Mouse (Mus musculus) embryonic facial prominence, embryonic 12.5 days (tissue): ENCODE results near the gene Ctnnd2. TPM values are rescaled to one million over a fixed set of nuclear protein-coding genes. Genes with fewer than 3 reads are reported as not detected.

Experiments used
- ATAC-seq: fragments of 200-750 bp; cut with Nextera tagmentation; 2 replicates; pipeline ENCODE4 v1.8.0; 2017; ENCODE audit not compliant: insufficient number of reproducible peaks, insufficient read depth, low FRiP score, low TSS enrichment
- H3K27ac ChIP-seq: fragments of 300-500 bp; sonication (generic); 2 replicates; pipeline ENCODE4 v1.5.1; 2016; ENCODE audit warnings: mild to moderate bottlenecking
- H3K27me3 ChIP-seq: fragments of 300-500 bp; sonication (generic); 2 replicates; pipeline ENCODE4 v1.6.1; 2016; ENCODE audit warnings: mild to moderate bottlenecking, moderate library complexity
- H3K36me3 ChIP-seq: fragments of 300-500 bp; sonication (generic); 2 replicates; pipeline ENCODE4 v1.6.1; 2016; ENCODE audit warnings: mild to moderate bottlenecking
- H3K4me1 ChIP-seq: fragments of 300-500 bp; sonication (generic); 2 replicates; pipeline ENCODE4 v1.6.1; 2016
- H3K4me2 ChIP-seq: fragments of 300-500 bp; sonication (generic); replicated peaks from 2 replicates; pipeline ENCODE4 v1.6.1; 2016; ENCODE audit warnings: mild to moderate bottlenecking, moderate library complexity
- H3K4me3 ChIP-seq: fragments of 300-500 bp; sonication (generic); 2 replicates; pipeline ENCODE4 v1.5.1; 2016; ENCODE audit warnings: mild to moderate bottlenecking
- H3K9ac ChIP-seq: fragments of 300-500 bp; sonication (generic); 2 replicates; pipeline ENCODE4 v1.6.1; 2016; ENCODE audit warnings: mild to moderate bottlenecking, moderate library complexity
- H3K9me3 ChIP-seq: fragments of 300-500 bp; sonication (generic); 2 replicates; pipeline ENCODE4 v1.6.1; 2016; ENCODE audit warnings: mild to moderate bottlenecking, moderate library complexity
- WGBS: fragments of 180-500 bp; shearing (Covaris S2); methylation state at CpG from one replicate; pipeline ENCODE4 v1.1.7; 2016; 5-methylcytosine and 5-hydroxymethylcytosine counted together
- polyA plus RNA-seq: library from polyadenylated mRNA; unstranded; fragments of >200 nt; fragmentation: Nextera tagmentation; extraction: Ambion mirVana; gene quantifications from 2 replicates; pipeline ENCODE4 v1.2.1, GENCODE M21; 2016

Gene Ctnnd2
- polyA plus RNA-seq, 1 experiment from 2014 or later = 13.5 TPM

DNA sequence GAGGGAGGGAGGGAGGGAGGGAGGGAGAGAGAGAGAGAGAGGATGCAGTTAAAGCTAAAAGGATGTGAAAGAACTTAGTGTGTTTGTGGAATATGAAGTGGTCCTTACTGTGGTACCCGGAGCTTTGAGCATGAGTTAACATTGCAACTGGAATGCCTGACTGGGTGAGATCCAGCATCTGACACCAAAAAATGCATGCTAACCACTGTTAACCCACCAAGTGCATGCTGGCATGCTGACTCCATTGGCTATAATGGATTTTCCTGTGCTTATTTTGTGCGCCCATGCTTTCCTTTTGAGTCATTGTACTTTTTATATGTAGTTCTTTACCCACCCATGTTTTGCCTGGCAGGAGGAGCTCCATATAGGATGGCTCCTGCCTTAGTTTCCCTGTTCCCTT is 383.4 kb downstream of the Ctnnd2 start:
- Histone ChIP-seq H3K9me3 (no peaks in the 10 kb centered on the region), H3K4me2 (no peak overlapping the region), H3K27me3 (no peaks in the 10 kb centered on the region), H3K4me3 (no peak overlapping the region), H3K9ac (no peak overlapping the region), H3K4me1 (no peaks in the 10 kb centered on the region), H3K27ac (no peak overlapping the region), H3K36me3 (no peaks in the 10 kb centered on the region)
- 96% methylated on average over 2 of the region's 2 CpGs for WGBS
- ATAC-seq = no peak

DNA sequence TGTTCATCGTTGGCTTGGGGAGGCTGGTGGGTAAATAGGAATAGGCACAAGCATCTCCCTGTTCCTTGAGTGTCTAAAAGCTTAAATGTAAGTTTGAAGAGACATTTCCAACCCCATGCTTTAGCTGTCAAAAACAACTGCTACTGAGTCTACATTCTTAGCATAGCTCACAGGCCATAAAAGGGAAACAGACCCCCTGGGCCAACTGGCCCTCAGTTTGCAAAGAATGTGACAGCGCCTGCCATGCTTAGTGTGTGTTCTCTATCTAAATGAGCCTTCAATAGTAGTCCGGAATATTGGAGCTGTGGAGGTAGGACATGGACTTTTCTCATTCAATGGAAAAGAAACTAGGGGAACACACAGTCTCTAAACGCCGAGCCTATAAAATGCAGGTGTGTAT is 390.0 kb downstream of the Ctnnd2 start:
- WGBS = 81% methylated on average over 5 of the region's 5 CpGs
- ATAC-seq = no peak
- Histone ChIP-seq H3K27me3 (no peaks in the 10 kb centered on the region), H3K9me3 (no peaks in the 10 kb centered on the region), H3K4me1 (no peaks in the 10 kb centered on the region), H3K9ac (no peak overlapping the region), H3K4me3 (no peak overlapping the region), H3K27ac (no peak overlapping the region), H3K36me3 (no peaks in the 10 kb centered on the region), H3K4me2 (no peak overlapping the region)

DNA sequence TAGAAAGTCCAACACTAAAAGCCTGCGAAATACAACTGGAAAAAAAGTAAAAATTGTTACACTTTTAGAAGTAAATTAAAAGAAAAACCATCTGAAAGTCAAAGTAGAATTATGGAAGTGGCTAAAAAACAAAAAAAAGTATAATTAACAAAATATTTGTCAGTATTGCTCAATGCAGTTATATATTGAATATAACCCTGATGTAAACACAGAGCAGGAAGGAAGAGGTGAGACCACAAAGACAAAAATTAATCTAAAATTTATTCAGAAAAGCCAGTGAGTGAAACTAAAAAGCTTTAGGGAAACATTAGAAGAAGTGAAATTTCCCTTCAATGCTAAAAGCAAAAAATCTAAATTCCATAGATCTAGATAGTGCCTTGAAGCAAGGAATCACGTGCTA is 392.2 kb downstream of the Ctnnd2 start:
- Histone ChIP-seq H3K27me3 (no peaks in the 10 kb centered on the region), H3K27ac (no peak overlapping the region), H3K9ac (no peak overlapping the region), H3K4me3 (no peak overlapping the region), H3K4me2 (no peak overlapping the region), H3K36me3 (no peaks in the 10 kb centered on the region), H3K9me3 (no peaks in the 10 kb centered on the region), H3K4me1 (no peaks in the 10 kb centered on the region)
- no peak for ATAC-seq
- WGBS = 79% methylated on average over 2 of the region's 2 CpGs

DNA sequence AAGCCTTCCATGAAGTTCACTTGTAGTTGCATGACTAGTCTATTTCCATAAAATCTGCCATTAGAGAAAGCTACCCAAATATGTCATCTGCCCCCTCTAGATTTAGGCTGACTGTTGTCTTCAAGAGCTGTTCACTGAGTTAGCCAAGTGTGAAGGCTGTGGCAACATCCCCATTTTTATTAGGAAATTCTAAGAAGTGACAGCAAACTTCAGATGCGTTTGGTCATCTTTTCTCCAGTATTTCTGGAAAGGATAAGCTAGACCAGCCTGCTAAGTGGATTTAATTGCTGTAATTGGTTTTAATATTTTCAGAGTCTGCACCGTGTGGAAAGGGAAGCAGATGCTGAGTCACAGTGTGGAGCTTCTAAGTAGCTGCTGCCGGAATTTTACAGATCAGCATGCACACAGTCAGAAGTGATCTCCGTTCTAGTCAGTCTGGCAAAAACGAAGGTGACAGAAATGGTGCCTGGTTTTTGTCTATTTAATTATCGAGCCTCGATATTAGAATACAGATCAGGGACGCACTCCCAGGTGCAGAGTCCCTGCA is 397.9 kb downstream of the Ctnnd2 start:
- no peak for ATAC-seq
- Histone ChIP-seq H3K9me3 (no peaks in the 10 kb centered on the region), H3K4me3 (no peak overlapping the region), H3K27me3 (no peaks in the 10 kb centered on the region), H3K4me1 (no peaks in the 10 kb centered on the region), H3K36me3 (no peaks in the 10 kb centered on the region), H3K9ac (no peak overlapping the region), H3K27ac (no peak overlapping the region), H3K4me2 (no peak overlapping the region)
- 64% methylated on average over 8 of the region's 8 CpGs for WGBS

DNA sequence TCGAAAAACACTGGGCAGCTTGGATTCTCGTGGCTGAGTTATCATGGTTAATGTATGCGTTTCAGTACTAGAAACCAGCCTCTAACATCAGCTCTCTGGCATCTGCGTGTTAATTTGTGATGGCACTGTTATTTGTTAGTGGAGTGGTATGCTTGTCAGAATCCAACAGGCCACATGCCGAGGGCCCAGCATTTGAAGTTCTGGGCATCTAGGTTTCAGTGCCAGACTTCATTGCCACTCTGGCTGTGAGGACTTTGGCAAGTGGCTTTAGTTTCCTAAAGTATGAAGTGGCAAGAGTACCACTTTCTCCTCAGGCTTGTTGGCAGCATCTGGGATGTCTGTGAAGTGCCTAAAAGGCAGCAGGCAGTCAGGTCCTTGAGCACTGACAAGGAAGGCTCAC is 415.1 kb downstream of the Ctnnd2 start:
- H3K36me3 ChIP-seq = no peaks in the 10 kb centered on the region
- no peak overlapping the region for H3K4me3 ChIP-seq
- no peaks in the 10 kb centered on the region for H3K9me3 ChIP-seq
- no peaks in the 10 kb centered on the region for H3K4me1 ChIP-seq
- no peak overlapping the region for H3K4me2 ChIP-seq
- no peaks in the 10 kb centered on the region for H3K27me3 ChIP-seq
- WGBS = 86% methylated on average over 5 of the region's 5 CpGs
- ATAC-seq = no peak
- H3K9ac ChIP-seq = no peak overlapping the region
- no peak overlapping the region for H3K27ac ChIP-seq

DNA sequence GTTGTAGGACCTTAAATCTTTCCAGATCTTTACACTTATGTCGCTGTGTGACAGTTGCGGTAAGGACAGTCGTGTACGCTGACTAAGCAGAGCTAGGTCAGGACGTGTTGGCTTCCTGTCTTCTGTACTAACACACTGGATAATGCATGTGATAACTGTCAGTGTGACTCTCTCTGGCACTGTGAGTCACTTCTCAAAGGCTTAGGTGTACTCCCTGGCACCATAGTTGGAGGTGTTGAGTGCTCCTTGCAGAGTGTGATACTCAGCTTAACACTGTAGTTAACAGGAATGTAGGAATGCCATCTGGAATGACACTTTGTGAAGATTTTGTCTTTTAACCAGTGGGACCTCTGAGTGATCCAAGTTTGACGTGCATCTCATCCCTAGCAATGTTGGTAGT is 418.5 kb downstream of the Ctnnd2 start:
- Histone ChIP-seq H3K9ac (no peak overlapping the region), H3K36me3 (no peaks in the 10 kb centered on the region), H3K9me3 (no peaks in the 10 kb centered on the region), H3K4me2 (no peak overlapping the region), H3K4me1 (no peaks in the 10 kb centered on the region), H3K27ac (no peak overlapping the region), H3K27me3 (no peaks in the 10 kb centered on the region), H3K4me3 (no peak overlapping the region)
- ATAC-seq = no peak
- 92% methylated on average over 6 of the region's 6 CpGs for WGBS

DNA sequence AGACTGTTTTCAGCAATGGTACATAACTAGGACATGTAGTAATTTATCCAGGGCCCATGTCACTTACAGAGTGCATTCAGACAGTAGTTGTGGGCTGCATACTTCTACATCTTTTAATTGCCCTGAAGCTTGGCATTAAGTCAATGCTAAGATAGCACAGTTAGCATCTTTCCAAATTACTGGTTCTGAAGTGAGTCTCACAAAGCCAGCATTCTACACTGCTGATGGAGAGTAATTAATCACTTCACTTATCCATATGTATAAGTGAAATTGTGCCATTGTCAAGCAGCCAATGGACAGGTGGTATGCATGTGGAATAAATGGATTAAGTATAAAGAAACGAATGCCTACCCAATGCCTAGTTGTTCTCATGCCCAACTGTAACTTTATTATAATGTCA is 423.1 kb downstream of the Ctnnd2 start:
- Histone ChIP-seq H3K9ac (no peak overlapping the region), H3K9me3 (no peaks in the 10 kb centered on the region), H3K27ac (no peak overlapping the region), H3K4me3 (no peak overlapping the region), H3K4me1 (no peaks in the 10 kb centered on the region), H3K27me3 (no peaks in the 10 kb centered on the region), H3K4me2 (no peak overlapping the region), H3K36me3 (no peaks in the 10 kb centered on the region)
- 79% methylated on average over 1 of the region's 1 CpGs for WGBS
- ATAC-seq = no peak

DNA sequence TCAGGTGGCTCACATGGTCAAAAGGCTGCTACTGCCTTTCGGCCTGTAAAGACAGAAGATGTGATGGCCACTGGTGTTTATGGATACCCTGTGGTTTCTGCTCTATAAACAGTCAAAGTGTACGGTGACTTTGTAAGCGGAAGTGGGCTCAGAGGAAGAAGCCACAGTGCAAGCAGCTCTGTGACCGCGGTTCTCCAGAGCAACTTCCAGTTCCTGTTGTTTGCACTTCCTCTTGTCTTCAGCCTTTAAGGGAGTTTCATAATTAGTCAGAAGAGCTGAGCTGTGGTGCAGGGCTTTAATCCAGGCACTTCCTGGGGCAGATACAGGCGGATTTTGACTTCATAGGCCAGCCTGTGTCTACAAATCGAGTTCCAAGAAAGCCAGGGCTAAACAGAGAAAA is 438.2 kb downstream of the Ctnnd2 start:
- no peak for ATAC-seq
- no peaks in the 10 kb centered on the region; the same call in 1 of the 2 replicates for H3K4me1 ChIP-seq

DNA sequence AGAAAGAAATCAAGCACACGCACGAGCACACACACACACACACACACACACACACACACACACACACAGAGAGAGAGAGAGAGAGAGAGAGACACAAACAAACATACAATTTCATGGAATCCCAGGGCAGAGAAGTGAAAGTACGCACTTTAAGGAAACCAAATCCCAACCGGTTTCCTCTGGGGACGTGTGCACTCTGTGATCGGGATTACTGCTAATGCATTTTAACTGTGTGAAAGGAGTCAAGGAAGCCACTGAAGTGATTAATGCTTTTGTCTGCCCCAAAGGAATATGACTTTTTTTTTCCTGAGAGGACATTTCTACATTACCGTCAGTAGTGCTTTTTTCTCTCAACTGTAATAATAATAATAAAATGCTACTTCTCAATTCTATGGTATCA is 443.1 kb downstream of the Ctnnd2 start:
- Histone ChIP-seq H3K9me3 (no peaks in the 10 kb centered on the region), H3K27me3 (no peaks in the 10 kb centered on the region), H3K4me3 (no peak overlapping the region), H3K9ac (no peak overlapping the region), H3K4me2 (no peak overlapping the region), H3K4me1 (no peaks in the 10 kb centered on the region; the same call in 1 of the 2 replicates), H3K27ac (no peak overlapping the region), H3K36me3 (no peaks in the 10 kb centered on the region)
- ATAC-seq = no peak
- 35% methylated on average over 7 of the region's 7 CpGs for WGBS

More for the DNA sequence above, 438.2 kb downstream of the Ctnnd2 start:
- no peaks in the 10 kb centered on the region for H3K36me3 ChIP-seq
- H3K9ac ChIP-seq = no peak overlapping the region
- H3K4me2 ChIP-seq = no peak overlapping the region
- WGBS = 75% methylated on average over 7 of the region's 7 CpGs
- H3K4me3 ChIP-seq = no peak overlapping the region
- no peak overlapping the region for H3K27ac ChIP-seq
- H3K27me3 ChIP-seq = no peaks in the 10 kb centered on the region
- no peaks in the 10 kb centered on the region for H3K9me3 ChIP-seq

DNA sequence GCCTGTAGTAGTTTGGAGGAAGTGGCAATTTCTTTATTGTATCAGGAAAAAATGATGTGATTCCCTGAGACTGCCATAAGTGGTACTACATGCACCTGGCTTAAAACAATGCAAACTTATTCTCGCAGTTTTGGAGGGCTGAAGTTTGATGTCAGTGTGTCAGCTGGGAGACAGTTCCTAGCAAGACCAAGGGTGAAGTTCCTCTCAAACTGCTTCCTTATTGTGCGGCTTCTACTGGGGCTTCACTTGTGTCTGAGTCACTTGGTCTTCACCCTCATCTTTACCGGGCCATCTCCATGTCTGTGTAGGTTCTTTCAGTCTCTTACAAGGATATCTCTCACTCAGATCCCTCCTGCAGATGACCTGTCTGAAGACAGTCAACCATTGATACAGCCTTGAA is 444.5 kb downstream of the Ctnnd2 start:
- WGBS = 86% methylated on average over 3 of the region's 3 CpGs
- Histone ChIP-seq H3K27ac (no peak overlapping the region), H3K27me3 (no peaks in the 10 kb centered on the region), H3K4me2 (no peak overlapping the region), H3K9me3 (no peaks in the 10 kb centered on the region), H3K4me1 (no peaks in the 10 kb centered on the region; the same call in 1 of the 2 replicates), H3K9ac (no peak overlapping the region), H3K4me3 (no peak overlapping the region), H3K36me3 (no peaks in the 10 kb centered on the region)
- no peak for ATAC-seq

DNA sequence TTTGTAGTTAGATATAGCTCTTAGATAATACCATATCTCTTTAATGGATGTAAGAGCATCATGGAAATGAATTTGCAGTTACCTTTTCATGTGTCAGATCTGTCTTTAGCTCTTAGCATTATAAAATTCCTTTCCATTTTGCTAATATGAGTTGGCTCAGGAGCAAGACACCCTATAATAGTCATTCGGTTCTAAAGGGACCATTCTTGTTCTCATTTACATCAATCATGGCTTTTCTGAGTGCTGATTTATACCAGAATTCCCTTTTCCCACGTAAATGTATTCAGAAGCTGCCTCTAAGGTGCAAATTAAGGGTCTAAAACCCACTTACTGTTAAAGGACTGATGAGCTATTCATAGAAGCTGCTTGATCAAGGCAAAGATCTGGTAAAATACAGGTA is 445.5 kb downstream of the Ctnnd2 start:
- ATAC-seq = no peak
- no peak overlapping the region for H3K27ac ChIP-seq
- H3K9ac ChIP-seq = no peak overlapping the region
- no peak overlapping the region for H3K4me2 ChIP-seq
- H3K36me3 ChIP-seq = no peaks in the 10 kb centered on the region
- no peaks in the 10 kb centered on the region for H3K9me3 ChIP-seq
- no peak overlapping the region for H3K4me3 ChIP-seq
- H3K4me1 ChIP-seq = no peaks in the 10 kb centered on the region; the same call in 1 of the 2 replicates
- WGBS = 79% methylated on average over 2 of the region's 2 CpGs
- H3K27me3 ChIP-seq = no peaks in the 10 kb centered on the region

DNA sequence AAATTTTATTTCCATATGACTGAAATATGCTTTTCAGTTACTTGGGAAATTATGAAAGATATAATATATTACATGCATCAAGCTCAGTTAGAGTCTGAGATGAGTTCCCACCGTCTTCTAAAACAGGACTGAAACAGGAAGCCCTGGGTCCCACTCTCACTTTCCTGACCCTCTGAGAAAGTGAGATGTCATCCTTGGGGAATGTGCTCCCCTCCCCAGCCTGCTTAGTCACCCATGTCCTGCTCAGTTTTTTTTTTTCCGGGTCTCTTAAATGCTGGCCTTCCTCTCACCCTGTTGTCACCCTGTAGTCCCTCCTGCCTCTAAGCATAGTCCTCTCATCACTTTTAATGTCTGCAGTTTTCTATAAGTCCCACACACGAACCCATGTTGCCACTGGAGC is 456.1 kb downstream of the Ctnnd2 start:
- Histone ChIP-seq H3K36me3 (no peaks in the 10 kb centered on the region), H3K27ac (no peak overlapping the region), H3K9ac (no peak overlapping the region), H3K4me2 (no peak overlapping the region), H3K9me3 (no peaks in the 10 kb centered on the region), H3K27me3 (no peaks in the 10 kb centered on the region), H3K4me3 (no peak overlapping the region), H3K4me1 (no peaks in the 10 kb centered on the region)
- ATAC-seq = no peak
- 35% methylated on average over 3 of the region's 3 CpGs for WGBS
